Mouse (Mus musculus): ENCODE results near the gene Pcsk4.

DNA sequence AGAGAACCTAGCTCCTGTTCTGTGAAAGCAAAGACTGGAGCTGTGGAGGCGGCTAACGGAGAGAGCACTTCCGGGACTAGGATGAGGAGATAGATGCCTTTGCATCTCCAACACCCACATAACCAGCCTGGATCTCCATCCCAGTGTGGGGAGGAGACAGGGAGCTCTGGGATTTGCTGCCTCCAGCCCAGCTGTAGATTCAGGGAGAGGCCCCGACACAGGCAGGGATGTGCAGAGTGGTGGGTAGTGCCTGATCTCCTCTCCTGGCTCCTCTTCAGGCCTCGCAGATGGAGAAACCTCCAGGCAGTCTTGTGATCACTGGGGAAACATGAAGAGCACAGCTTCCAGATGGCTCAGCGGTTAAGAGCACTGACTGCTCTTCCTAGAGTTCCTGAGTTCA is 43.4 kb upstream of the Pcsk4 start:
- no peak for TF ChIP-seq POLR2A (IDR thresholded peaks at IDR 0.05; ENCODE audit: low read depth, low read length)
- TF ChIP-seq CTCF (conservative IDR thresholded peaks at IDR 0.05; ENCODE audit: insufficient read depth, insufficient read length, low read depth, low read length): no peak
